Mouse (Mus musculus) G1E (cell line): ENCODE measurements around the gene Cirbp.

Experiments
- CTCF ChIP-seq: IDR thresholded peaks from 2 replicates; pipeline ENCODE4 v1.5.1; 2012; ENCODE audit warnings: low read depth, low read length, inconsistent platforms, mixed read lengths
- GATA1 ChIP-seq: IDR thresholded peaks from 2 replicates; pipeline ENCODE4 v1.6.1; 2012; ENCODE audit warnings: borderline replicate concordance, low read length, inconsistent platforms, mixed read lengths
- GATA2 ChIP-seq: IDR thresholded peaks from 2 replicates; pipeline ENCODE4 v1.6.1; 2012; ENCODE audit warnings: low read depth, low read length, inconsistent platforms, borderline replicate concordance
- POLR2AphosphoS5 ChIP-seq: IDR thresholded peaks from 2 replicates; pipeline ENCODE4 v1.6.1; 2012; ENCODE audit warnings: low read depth, low read length, inconsistent platforms; ENCODE audit not compliant: insufficient replicate concordance
- TAL1 ChIP-seq: conservative IDR thresholded peaks from 2 replicates; pipeline ENCODE4 v1.6.1; 2012; ENCODE audit warnings: low read depth, low read length, inconsistent platforms, mixed read lengths

- TF ChIP-seq GATA2: no peak
- TF ChIP-seq GATA1: no peak
- no peak for TF ChIP-seq CTCF
- TF ChIP-seq POLR2AphosphoS5: no peak; the same call in 1 of the 2 replicates
- no peak for TF ChIP-seq TAL1
These were observed 6.7 kb upstream of the Cirbp start for GRCm38 (mm10) chr10:80159021-80159560.
